Mouse (Mus musculus) midbrain, embryonic 11.5 days (tissue): ENCODE measurements around the gene Pfn4. TPM values are rescaled to one million over a fixed set of nuclear protein-coding genes. Genes with fewer than 3 reads are reported as not detected.

Source experiments
- ATAC-seq: fragments of 200-750 bp; cut with Nextera tagmentation; 2 replicates; pipeline ENCODE4 v1.8.0; 2017; ENCODE audit warnings: moderate TSS enrichment, moderate library complexity; ENCODE audit not compliant: low FRiP score
- DNase-seq: peaks from one replicate; pipeline ENCODE4 v3.0.0; 2015; ENCODE audit warnings: low spot score; ENCODE audit errors: missing footprints
- H3K27ac ChIP-seq: fragments of 300-500 bp; sonication (generic); 2 replicates; pipeline ENCODE4 v1.5.1; 2014; ENCODE audit warnings: low read depth, low read length
- H3K27me3 ChIP-seq: fragments of 300-500 bp; sonication (generic); 2 replicates; pipeline ENCODE4 v1.6.1; 2014; ENCODE audit warnings: mild to moderate bottlenecking, low read length, moderate library complexity, mixed read lengths; ENCODE audit not compliant: control insufficient read depth, insufficient read depth
- H3K36me3 ChIP-seq: fragments of 300-500 bp; sonication (generic); 2 replicates; pipeline ENCODE4 v1.6.1; 2014; ENCODE audit warnings: mild to moderate bottlenecking, low read length, moderate library complexity, mixed read lengths; ENCODE audit not compliant: control insufficient read depth, insufficient read depth
- H3K4me1 ChIP-seq: fragments of 300-500 bp; sonication (generic); 2 replicates; pipeline ENCODE4 v1.6.1; 2014; ENCODE audit warnings: low read length; ENCODE audit not compliant: control insufficient read depth, insufficient read depth
- H3K4me2 ChIP-seq: fragments of 300-500 bp; sonication (generic); 2 replicates; pipeline ENCODE4 v1.6.1; 2014; ENCODE audit warnings: mild to moderate bottlenecking, moderate library complexity
- H3K4me3 ChIP-seq: fragments of 300-500 bp; sonication (generic); 2 replicates; pipeline ENCODE4 v1.5.1; 2014; ENCODE audit warnings: low read depth, low read length
- H3K9ac ChIP-seq: fragments of 300-500 bp; sonication (generic); 2 replicates; pipeline ENCODE4 v1.6.1; 2014; ENCODE audit warnings: low read length
- H3K9me3 ChIP-seq: fragments of 300-500 bp; sonication (generic); 2 replicates; pipeline ENCODE4 v1.6.1; 2016; ENCODE audit warnings: low read length; ENCODE audit not compliant: control insufficient read depth
- WGBS: fragments of 180-500 bp; shearing (Covaris S2); extraction: QIAGEN DNeasy Blood & Tissue Kit; methylation state at CpG from one replicate; pipeline ENCODE4 v1.1.7; 2014; 5-methylcytosine and 5-hydroxymethylcytosine counted together
- polyA plus RNA-seq: library from polyadenylated mRNA; unstranded; fragments of >200 nt; fragmentation: Nextera tagmentation; extraction: Ambion mirVana; gene quantifications from 2 replicates; pipeline ENCODE4 v1.2.1, GENCODE M21; 2014

Gene Pfn4
- 3.8 and 6.2 TPM in 2 replicates for polyA plus RNA-seq

DNA sequence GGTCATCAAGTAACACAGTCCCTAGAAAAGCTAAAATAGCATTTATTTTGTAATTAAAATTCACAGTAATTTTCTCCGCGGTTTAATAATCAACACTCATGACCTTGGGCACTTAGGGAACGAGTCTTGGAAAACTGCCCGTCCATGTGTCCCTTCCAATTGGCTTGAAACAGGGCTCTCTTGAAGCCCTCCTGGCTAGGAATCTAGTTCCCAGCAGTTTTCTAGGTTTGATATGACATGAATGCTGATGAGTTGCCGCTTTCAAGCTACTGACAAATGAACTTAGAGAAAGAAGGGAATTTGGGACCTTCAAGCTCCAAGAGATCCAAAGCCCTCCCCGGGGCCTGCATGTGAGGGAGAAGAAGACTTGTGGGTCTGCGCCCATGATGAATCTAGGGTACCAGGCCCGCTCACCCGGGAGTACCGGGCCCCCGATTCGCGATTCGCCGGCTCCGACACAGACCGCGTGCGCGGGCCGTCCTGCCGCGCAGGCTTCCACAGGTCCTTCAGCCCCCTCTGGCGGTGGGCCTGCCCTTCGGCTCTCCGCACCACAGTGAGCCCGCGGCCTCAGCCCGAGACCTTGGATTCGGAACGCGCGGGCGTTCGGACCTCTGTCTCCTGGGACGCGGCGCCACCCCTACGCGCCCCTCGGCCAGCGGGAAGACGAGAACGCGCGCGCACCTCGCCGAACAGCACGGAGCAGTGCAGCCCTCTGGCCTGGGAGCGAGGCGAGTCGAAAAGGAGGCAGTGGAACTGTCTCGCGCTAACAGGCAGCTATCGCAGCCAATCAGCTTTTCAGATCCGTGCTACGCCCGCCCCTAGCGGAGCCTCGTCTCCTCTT lies at the start of gene Pfn4, which contains the start of gene Fam228b:
Gene Pfn4 (plus strand): TSS at position 531 of the 841 bp plus-strand sequence.
Gene Fam228b (minus strand): TSS at position 776 of the 841 bp plus-strand sequence.
- Histone ChIP-seq H3K27ac (peak within 1 kb of the TSS; percentile 89), H3K4me3 (peak within 1 kb of the TSS; percentile 59), H3K4me2 (peak within 1 kb of the TSS; percentile 53), H3K9ac (peak within 1 kb of the TSS; percentile 86), H3K27me3 (no peaks in the 10 kb centered on the region), H3K36me3 (no peaks in the 10 kb centered on the region), H3K9me3 (no peaks in the 10 kb centered on the region), H3K4me1 (no peaks in the 10 kb centered on the region)
- ATAC-seq: peak; percentile 99
- 4% methylated on average over 61 of the region's 61 CpGs for WGBS
- peak; percentile 100 for DNase-seq

DNA sequence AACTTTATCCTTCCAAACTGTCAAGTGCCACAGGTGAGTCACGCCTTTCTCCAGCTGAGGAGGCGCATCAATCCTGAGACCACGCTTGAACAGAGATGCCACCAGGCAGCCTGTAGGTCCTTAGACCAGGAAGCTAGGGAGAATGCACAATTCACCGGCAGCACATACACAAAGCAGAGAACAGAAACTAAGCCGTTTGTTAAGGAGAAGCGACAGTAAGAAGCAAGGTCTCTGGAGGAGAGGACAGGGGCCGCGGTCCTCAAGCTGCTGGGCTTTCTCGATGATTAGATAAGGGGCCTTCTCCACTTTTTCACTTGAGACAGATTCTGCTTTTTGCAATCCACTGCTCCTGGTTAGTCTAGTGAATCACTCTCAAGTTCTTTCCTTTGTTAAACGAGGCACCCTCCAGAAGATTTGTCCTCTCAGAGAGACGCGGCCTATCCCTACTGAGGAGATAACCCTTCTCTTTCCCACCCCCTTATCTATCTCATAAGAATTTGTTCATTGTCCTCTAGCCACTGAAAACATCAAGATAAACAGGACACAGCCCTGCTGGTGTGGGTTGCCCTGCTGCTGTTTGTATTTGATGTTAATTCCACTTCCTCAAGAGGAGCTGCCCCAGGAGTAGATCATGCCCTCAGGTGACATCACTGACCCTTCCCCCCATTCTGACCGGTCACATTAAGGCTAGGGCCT lies 49.6 kb upstream of the Pfn4 start:
- no peak overlapping the region for H3K4me3 ChIP-seq
- ATAC-seq (no peak), DNase-seq (no peak)
- H3K4me1 ChIP-seq: no peaks in the 10 kb centered on the region
- no peaks in the 10 kb centered on the region for H3K27me3 ChIP-seq
- no peak overlapping the region for H3K27ac ChIP-seq
- no peaks in the 10 kb centered on the region for H3K9me3 ChIP-seq
- no peak overlapping the region for H3K4me2 ChIP-seq
- 86% methylated on average over 13 of the region's 13 CpGs for WGBS
- no peak overlapping the region for H3K9ac ChIP-seq
- H3K36me3 ChIP-seq: no peaks in the 10 kb centered on the region

DNA sequence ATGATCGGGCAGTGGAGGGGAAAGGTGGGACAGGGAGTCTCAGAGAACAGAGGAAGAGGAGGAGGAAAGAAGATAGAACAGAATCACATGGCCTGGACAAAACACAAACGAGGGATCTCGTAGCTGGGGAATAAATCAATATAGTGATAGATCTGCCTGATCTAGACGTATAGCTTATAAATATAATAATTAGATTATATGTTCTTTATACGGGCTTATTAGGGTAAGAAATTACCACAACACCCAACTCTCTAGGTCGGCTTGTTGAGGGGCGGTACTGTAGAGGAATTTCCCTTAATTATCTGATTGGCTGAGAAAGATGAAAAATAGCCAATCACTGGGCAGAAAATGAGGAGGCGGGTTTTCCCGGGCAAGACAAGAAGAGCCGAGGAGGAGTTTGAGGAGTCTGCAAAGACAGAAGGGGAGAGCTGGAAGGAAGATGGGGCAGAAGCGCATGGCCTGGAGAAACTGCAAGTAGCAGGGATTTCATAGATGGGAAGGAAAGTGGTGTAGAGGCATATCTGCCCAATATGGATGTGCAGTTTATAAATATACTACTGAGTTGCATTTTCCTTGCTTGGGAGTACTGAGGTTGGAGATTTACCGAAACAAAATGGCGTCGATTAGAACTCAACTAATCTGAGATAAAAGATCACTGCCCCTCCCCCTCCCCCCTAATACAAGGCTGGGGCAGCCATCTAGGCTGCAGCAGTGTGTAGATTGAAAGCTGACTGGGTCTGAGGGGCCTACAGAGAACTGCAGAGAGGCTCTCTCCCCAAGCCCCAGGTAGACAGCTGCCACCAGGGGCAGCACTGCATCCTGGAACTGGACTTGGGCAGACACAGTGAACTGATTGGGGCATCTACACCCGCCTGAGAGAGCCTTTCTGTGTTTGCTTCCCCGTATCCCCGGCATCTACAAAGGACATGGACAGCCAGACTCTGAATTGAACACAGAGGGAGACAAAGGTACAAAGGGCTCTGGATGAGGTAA lies 48.8 kb upstream of the Pfn4 start:
- Histone ChIP-seq H3K9me3 (no peaks in the 10 kb centered on the region), H3K36me3 (no peaks in the 10 kb centered on the region), H3K27me3 (no peaks in the 10 kb centered on the region), H3K4me2 (no peak overlapping the region), H3K9ac (no peak overlapping the region), H3K4me1 (no peaks in the 10 kb centered on the region), H3K27ac (no peak overlapping the region), H3K4me3 (no peak overlapping the region)
- no peak for ATAC-seq
- DNase-seq: no peak
- WGBS: 80% methylated on average over 17 of the region's 17 CpGs

DNA sequence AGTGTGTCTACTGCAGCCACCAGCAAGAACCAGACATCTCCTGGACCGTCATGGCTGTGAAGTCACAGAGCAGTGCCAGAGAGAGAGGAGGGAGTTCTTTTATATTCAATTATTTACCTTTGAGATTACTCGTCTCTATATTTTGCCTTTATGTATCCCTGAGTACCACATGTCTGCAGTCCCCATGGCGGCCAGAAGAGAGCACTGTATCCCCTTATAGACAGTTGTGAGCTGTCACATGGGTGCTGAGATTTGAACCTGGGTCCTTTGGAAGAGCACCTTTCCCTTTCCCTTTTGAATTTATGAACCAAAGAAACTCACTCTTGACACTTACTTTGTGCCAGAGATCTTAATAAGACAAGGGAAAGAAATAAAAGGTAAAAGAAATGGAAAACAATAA lies 39.7 kb upstream of the Pfn4 start:
- no peaks in the 10 kb centered on the region for H3K4me1 ChIP-seq
- no peak overlapping the region for H3K4me2 ChIP-seq
- ATAC-seq: no peak
- H3K27ac ChIP-seq: no peak overlapping the region
- no peaks in the 10 kb centered on the region for H3K9me3 ChIP-seq
- no peak overlapping the region for H3K4me3 ChIP-seq
- H3K9ac ChIP-seq: no peak overlapping the region
- 87% methylated on average over 3 of the region's 3 CpGs for WGBS
- no peaks in the 10 kb centered on the region for H3K36me3 ChIP-seq
- DNase-seq: peak; percentile 86
- H3K27me3 ChIP-seq: no peaks in the 10 kb centered on the region

DNA sequence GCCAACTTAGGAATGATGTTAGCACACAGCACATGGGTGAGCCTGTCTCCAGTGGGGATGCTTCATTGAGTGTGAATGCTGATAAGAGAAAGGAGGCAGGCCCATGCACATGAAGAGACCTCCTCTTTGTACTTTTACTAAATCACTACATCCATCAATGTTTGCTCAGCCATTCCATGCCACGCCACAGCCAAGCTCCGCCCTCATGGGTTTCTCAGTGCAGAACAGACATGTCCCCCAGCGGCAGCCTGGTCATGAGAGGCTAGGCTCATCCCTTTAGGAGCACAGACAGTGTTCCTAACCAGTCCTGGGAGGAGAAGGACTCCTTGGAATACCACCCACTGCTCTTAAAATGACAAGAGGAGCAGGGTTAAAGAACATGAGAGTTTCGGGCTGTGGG lies 37.2 kb upstream of the Pfn4 start:
- ATAC-seq: no peak
- Histone ChIP-seq H3K4me1 (no peaks in the 10 kb centered on the region), H3K36me3 (no peaks in the 10 kb centered on the region), H3K27ac (no peak overlapping the region), H3K9ac (no peak overlapping the region), H3K27me3 (no peaks in the 10 kb centered on the region), H3K9me3 (no peaks in the 10 kb centered on the region), H3K4me3 (no peak overlapping the region), H3K4me2 (no peak overlapping the region)
- DNase-seq: no peak
- WGBS: 79% methylated on average over 4 of the region's 4 CpGs

DNA sequence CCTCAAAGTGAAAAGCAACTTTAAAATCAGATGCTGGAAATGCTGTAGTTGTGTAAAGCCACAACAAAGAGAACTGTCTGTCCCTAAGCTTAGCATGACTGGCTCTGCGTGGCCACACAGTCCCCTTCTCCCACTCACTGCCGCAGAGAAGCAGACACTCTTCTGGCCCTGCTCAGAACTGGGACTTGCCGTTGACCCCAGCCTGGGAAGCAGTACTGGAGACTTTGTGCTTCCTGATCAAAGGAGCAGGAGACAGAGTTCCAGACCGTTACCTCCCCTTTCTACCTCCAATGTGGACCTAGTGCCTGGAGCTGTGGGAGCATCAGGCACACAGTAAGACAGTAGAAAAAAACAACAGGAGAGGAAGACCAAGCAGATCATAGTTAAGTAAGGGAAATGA lies 36.5 kb upstream of the Pfn4 start:
- no peaks in the 10 kb centered on the region for H3K27me3 ChIP-seq
- H3K9ac ChIP-seq: no peak overlapping the region
- ATAC-seq: no peak
- H3K27ac ChIP-seq: no peak overlapping the region
- no peak overlapping the region for H3K4me2 ChIP-seq
- 72% methylated on average over 4 of the region's 4 CpGs for WGBS
- no peaks in the 10 kb centered on the region for H3K36me3 ChIP-seq
- H3K9me3 ChIP-seq: no peaks in the 10 kb centered on the region
- no peaks in the 10 kb centered on the region for H3K4me1 ChIP-seq
- DNase-seq: no peak
- no peak overlapping the region for H3K4me3 ChIP-seq

DNA sequence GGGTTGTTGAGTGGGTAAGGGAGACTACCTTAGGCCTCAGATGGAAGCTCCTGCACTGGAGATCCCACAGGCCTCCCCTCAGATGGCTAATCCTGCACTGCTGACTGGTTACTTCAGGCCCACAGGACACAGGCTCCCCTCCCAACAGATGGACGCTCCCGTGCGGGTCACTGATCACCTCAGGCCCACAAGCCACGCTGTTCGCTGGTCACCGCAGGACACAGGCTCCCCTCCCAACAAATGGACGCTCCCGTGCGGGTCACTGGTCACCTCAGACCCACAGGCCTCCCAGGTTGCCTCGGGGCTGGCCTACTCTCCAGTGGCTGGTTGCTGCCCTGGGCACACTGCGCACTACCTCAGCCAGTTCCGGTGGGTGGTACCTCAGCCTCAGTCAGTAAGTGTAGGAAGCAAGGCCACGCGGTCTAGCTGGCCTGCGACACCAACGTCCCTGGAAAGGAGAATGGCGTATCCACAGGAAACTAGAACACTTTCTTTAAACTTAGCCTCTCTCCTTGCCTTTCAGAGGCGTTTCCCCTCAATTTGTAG lies 30.7 kb upstream of the Pfn4 start, which contains the start of gene Fam228a:
Gene Fam228a (minus strand): TSS at position 400 of the 546 bp plus-strand sequence.
- 82% methylated on average over 18 of the region's 18 CpGs for WGBS
- no peak within 1 kb of the TSS for H3K27ac ChIP-seq

DNA sequence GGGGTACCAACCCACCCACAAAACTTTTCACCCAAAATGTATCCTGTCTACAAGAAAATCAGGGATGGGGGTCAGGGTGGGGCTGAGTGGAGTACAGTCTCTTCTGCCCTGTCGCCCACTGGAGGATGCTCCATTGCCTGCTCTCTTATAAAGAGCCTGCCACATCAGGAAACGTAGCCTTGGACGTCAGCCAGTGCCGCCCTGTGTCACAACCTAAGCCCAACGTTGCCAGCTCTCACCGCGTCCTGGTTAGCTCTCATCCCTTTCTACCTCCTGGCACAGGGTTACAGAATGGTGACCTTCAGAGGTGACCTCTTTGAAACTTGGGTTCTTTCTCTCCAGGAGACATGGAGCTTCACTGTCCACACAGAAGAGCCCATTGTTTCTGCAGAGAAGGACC lies 28.0 kb upstream of the Pfn4 start:
- no peak overlapping the region for H3K27ac ChIP-seq
- H3K4me2 ChIP-seq: no peak overlapping the region
- H3K27me3 ChIP-seq: no peaks in the 10 kb centered on the region
- ATAC-seq (no peak), DNase-seq (no peak)
- no peaks in the 10 kb centered on the region for H3K36me3 ChIP-seq
- no peaks in the 10 kb centered on the region for H3K9me3 ChIP-seq
- 78% methylated on average over 7 of the region's 7 CpGs for whole genome bisulfite sequencing
- H3K9ac ChIP-seq: no peak overlapping the region
- no peak overlapping the region for H3K4me3 ChIP-seq
- H3K4me1 ChIP-seq: no peaks in the 10 kb centered on the region

More for the DNA sequence above, 30.7 kb upstream of the Pfn4 start, which contains the start of gene Fam228a:
- H3K9me3 ChIP-seq: no peaks in the 10 kb centered on the region
- no peaks in the 10 kb centered on the region for H3K4me1 ChIP-seq
- no peaks in the 10 kb centered on the region for H3K27me3 ChIP-seq
- ATAC-seq: no peak
- H3K4me3 ChIP-seq: no peak within 1 kb of the TSS
- no peaks in the 10 kb centered on the region for H3K36me3 ChIP-seq
- H3K9ac ChIP-seq: no peak within 1 kb of the TSS
- DNase-seq: no peak
- H3K4me2 ChIP-seq: no peak within 1 kb of the TSS
